Mouse (Mus musculus) heart, adult 2 months (tissue): ENCODE data around the gene Spata13.

Source experiments
- EP300 ChIP-seq: fragments of 200-500 bp; IDR thresholded peaks from 2 replicates; pipeline ENCODE4 v1.6.1; 2011; ENCODE audit warnings: low read depth, low read length, control low read depth; ENCODE audit not compliant: insufficient read depth
- POLR2A ChIP-seq: fragments of 200-500 bp; IDR thresholded peaks from 2 replicates; pipeline ENCODE4 v1.6.1; 2011; ENCODE audit warnings: mild to moderate bottlenecking, low read depth, low read length, control low read depth; ENCODE audit not compliant: insufficient read depth

GRCm38 (mm10) chr14:60609160-60609559 is 24.6 kb upstream of the Spata13 start:
- TF ChIP-seq POLR2A (no peak), EP300 (no peak)
